Mouse (Mus musculus) ES-E14 (cell line): ENCODE results near the gene Hunk. TPM values are rescaled to one million over a fixed set of nuclear protein-coding genes. Genes with fewer than 3 reads are reported as not detected.

Experiments used
- DNase-seq: peaks from one replicate; pipeline ENCODE4 v3.0.0-alpha.2; 2013; ENCODE audit warnings: low read depth, low spot score
- H3K27ac ChIP-seq: 2 replicates; pipeline ENCODE4 v1.5.1; 2012; ENCODE audit warnings: low read depth, mild to moderate bottlenecking, low read length, moderate library complexity, mixed read lengths; ENCODE audit not compliant: poor library complexity, insufficient read depth, severe bottlenecking
- H3K36me3 ChIP-seq: 2 replicates; pipeline ENCODE4 v1.6.1; 2012; ENCODE audit warnings: mild to moderate bottlenecking, low read length, moderate library complexity, mixed read lengths; ENCODE audit not compliant: control insufficient read depth, poor library complexity, insufficient read depth, severe bottlenecking
- H3K4me1 ChIP-seq, 2 experiments: fragments of 150-350 bp in 1 of 2; sonication (generic) in 1 of 2; 2 replicates each; pipeline ENCODE4 v1.6.1; 2012; ENCODE audit warnings: low read length in 2 of 2, mild to moderate bottlenecking in 1 of 2, mixed read lengths in 1 of 2; ENCODE audit not compliant: control insufficient read depth in 2 of 2, insufficient read depth in 2 of 2, poor library complexity in 1 of 2
- H3K4me3 ChIP-seq, 2 experiments: fragments of 150-350 bp in 1 of 2; sonication (generic) in 1 of 2; 2 replicates each; pipeline ENCODE4 v1.5.1; 2012; ENCODE audit warnings: low read length in 2 of 2, low read depth in 1 of 2, mild to moderate bottlenecking in 1 of 2, mixed read lengths in 1 of 2; ENCODE audit not compliant: insufficient read depth in 1 of 2, poor library complexity in 1 of 2, severe bottlenecking in 1 of 2
- H3K9ac ChIP-seq: 2 replicates; pipeline ENCODE4 v1.6.1; 2012; ENCODE audit warnings: low read depth, mild to moderate bottlenecking, low read length, mixed read lengths; ENCODE audit not compliant: poor library complexity, insufficient read depth, severe bottlenecking
- H3K9me3 ChIP-seq: fragments of 150-350 bp; sonication (generic); 2 replicates; pipeline ENCODE4 v1.6.1; 2012; ENCODE audit warnings: low read depth, mild to moderate bottlenecking, low read length; ENCODE audit not compliant: control insufficient read depth, insufficient read depth
- CHD2 ChIP-seq: IDR thresholded peaks from 2 replicates; pipeline ENCODE4 v1.6.1; 2014; ENCODE audit warnings: mild to moderate bottlenecking, low read depth, low read length, inconsistent platforms
- HCFC1 ChIP-seq: IDR thresholded peaks from 2 replicates; pipeline ENCODE4 v1.6.1; 2012; ENCODE audit warnings: low read length, inconsistent platforms, borderline replicate concordance; ENCODE audit not compliant: insufficient read depth
- MAFK ChIP-seq: IDR thresholded peaks from 2 replicates; pipeline ENCODE4 v1.6.1; 2014; ENCODE audit warnings: mild to moderate bottlenecking, low read depth, low read length, inconsistent platforms; ENCODE audit not compliant: insufficient read depth
- ZC3H11A ChIP-seq: IDR thresholded peaks from 2 replicates; pipeline ENCODE4 v1.6.1; 2012; ENCODE audit warnings: low read depth, mild to moderate bottlenecking, inconsistent platforms, low read length, borderline replicate concordance
- ZNF384 ChIP-seq: IDR thresholded peaks from 2 replicates; pipeline ENCODE4 v1.6.1; 2012; ENCODE audit warnings: low read depth, low read length, inconsistent platforms
- in situ Hi-C, 2 experiments: fragments of 600-800 bp; cut with MboI; formaldehyde crosslinking; loops; one replicate each; pipeline ENCODE4 v1.15.1; 2025; ENCODE audit warnings: low sequenced_read_pairs in 2 of 2, inconsistent platforms in 1 of 2; ENCODE audit not compliant: unreplicated experiment in 2 of 2
- total RNA-seq: library from RNA; depleted of rRNA; stranded (reverse); fragments of 300-350 nt; gene quantifications from 2 replicates; pipeline ENCODE4 v1.2.3, GENCODE M21; 2012; rRNA removed

The Hunk gene
- total RNA-seq: 9.0 and 9.2 TPM in 2 replicates

GRCm38 (mm10) chr16:90385688-90386513 is at the start of gene Hunk:
TSS of gene Hunk (plus strand) at chr16:90386013.
- Histone ChIP-seq H3K4me3 (peak within 1 kb of the TSS; percentile 78 to 90), H3K9me3 (no peaks in the 10 kb centered on the region), H3K9ac (peak within 1 kb of the TSS; percentile 91), H3K4me1 (peaks cover 3 to 9% of the 10 kb centered on the region in 2 experiments; a peak in 3 of 4 replicates), H3K27ac (peak within 1 kb of the TSS; percentile 46), H3K36me3 (peaks cover 6% of the 10 kb centered on the region; the same call in 1 of the 2 replicates)
- no peak for TF ChIP-seq ZNF384
- 0 out of 2 replicates have a peak, but pooled peaks have one; percentile 30 for TF ChIP-seq HCFC1
- peak; percentile 63 for DNase-seq
- in situ Hi-C loops: no loop called here

- H3K9me3 ChIP-seq: no peaks in the 10 kb centered on the region
- TF ChIP-seq HCFC1 (no peak), MAFK (no peak), ZNF384 (no peak), CHD2 (no peak)
- no peak overlapping the region for H3K4me3 ChIP-seq
- no peaks in the 10 kb centered on the region for H3K36me3 ChIP-seq
- H3K27ac ChIP-seq: no peak overlapping the region
- DNase-seq: no peak
- no peak overlapping the region for H3K9ac ChIP-seq
- peaks cover 0 to 1% of the 10 kb centered on the region in 2 experiments; a peak in 1 of 4 replicates for H3K4me1 ChIP-seq
- in situ Hi-C loops: no loop called here
Measured at GRCm38 (mm10) chr16:90339026-90339425, 46.8 kb upstream of the Hunk start.

- no peak overlapping the region for H3K27ac ChIP-seq
- no peak overlapping the region for H3K9ac ChIP-seq
- no peak overlapping the region for H3K4me3 ChIP-seq
- no peaks in the 10 kb centered on the region for H3K36me3 ChIP-seq
- TF ChIP-seq HCFC1 (no peak), ZC3H11A (no peak), MAFK (no peak), ZNF384 (no peak), CHD2 (no peak)
- DNase-seq: no peak
- no peaks in the 10 kb centered on the region for H3K4me1 ChIP-seq
- in situ Hi-C loops: no loop called here
- no peaks in the 10 kb centered on the region for H3K9me3 ChIP-seq
Measured at GRCm38 (mm10) chr16:90341086-90341485, 44.7 kb upstream of the Hunk start.

- no peak for DNase-seq
- no peaks in the 10 kb centered on the region for H3K4me1 ChIP-seq
- in situ Hi-C loops: no loop called here
- H3K36me3 ChIP-seq: no peaks in the 10 kb centered on the region
- TF ChIP-seq MAFK: no peak
- TF ChIP-seq ZNF384: no peak
- no peak for TF ChIP-seq HCFC1
- TF ChIP-seq CHD2: no peak
- no peak for TF ChIP-seq ZC3H11A
- H3K27ac ChIP-seq: no peak overlapping the region
- no peaks in the 10 kb centered on the region for H3K9me3 ChIP-seq
- H3K9ac ChIP-seq: no peak overlapping the region
- H3K4me3 ChIP-seq: no peak overlapping the region
Measured at GRCm38 (mm10) chr16:90349700-90350548, 35.9 kb upstream of the Hunk start.
